Mouse (Mus musculus): ENCODE results near the gene Fbxo21.

GRCm38 (mm10) chr5:118044907-118045306, 68.4 kb downstream of the Fbxo21 start:
- TF ChIP-seq CTCF (IDR thresholded peaks at IDR 0.05; ENCODE audit: extremely low read depth, insufficient read depth, low read length) (no peak), POLR2A (IDR thresholded peaks at IDR 0.05; ENCODE audit: extremely low read depth, insufficient read depth, low read length) (no peak)

Measured in cortical plate, adult 2 months (tissue).